Mouse (Mus musculus) stomach, embryonic 14.5 days (tissue): ENCODE measurements around the gene Rnf224. TPM values are rescaled to one million over a fixed set of nuclear protein-coding genes. Genes with fewer than 3 reads are reported as not detected.

Experiments
- ATAC-seq: fragments of 200-750 bp; cut with Nextera tagmentation; 2 replicates; pipeline ENCODE4 v1.8.0; 2017; ENCODE audit warnings: low read depth, moderate TSS enrichment; ENCODE audit not compliant: insufficient number of reproducible peaks, insufficient read depth, low FRiP score
- H3K27ac ChIP-seq: fragments of 300-500 bp; sonication (generic); 2 replicates; pipeline ENCODE4 v1.5.1; 2014; ENCODE audit warnings: mild to moderate bottlenecking, low read length, moderate library complexity, mixed read lengths
- H3K27me3 ChIP-seq: fragments of 300-500 bp; sonication (generic); 2 replicates; pipeline ENCODE4 v1.6.1; 2014; ENCODE audit warnings: low read length, control low read depth, mixed read lengths; ENCODE audit not compliant: control insufficient read depth, insufficient read depth
- H3K36me3 ChIP-seq: fragments of 300-500 bp; sonication (generic); 2 replicates; pipeline ENCODE4 v1.6.1; 2014; ENCODE audit warnings: mild to moderate bottlenecking, control low read depth, low read length, moderate library complexity, mixed read lengths; ENCODE audit not compliant: control insufficient read depth, insufficient read depth
- H3K4me1 ChIP-seq: fragments of 300-500 bp; sonication (generic); 2 replicates; pipeline ENCODE4 v1.6.1; 2014; ENCODE audit warnings: low read length, control low read depth, mixed read lengths; ENCODE audit not compliant: control insufficient read depth, insufficient read depth
- H3K4me2 ChIP-seq: fragments of 300-500 bp; sonication (generic); replicated peaks from 2 replicates; pipeline ENCODE4 v1.6.1; 2014; ENCODE audit warnings: low read depth, low read length, control low read depth
- H3K4me3 ChIP-seq: fragments of 300-500 bp; sonication (generic); 2 replicates; pipeline ENCODE4 v1.5.1; 2014; ENCODE audit warnings: low read depth, low read length, control low read depth
- H3K9ac ChIP-seq: fragments of 300-500 bp; sonication (generic); replicated peaks from 2 replicates; pipeline ENCODE4 v1.6.1; 2014; ENCODE audit warnings: low read depth, mild to moderate bottlenecking, control low read depth, low read length, moderate library complexity, mixed read lengths
- H3K9me3 ChIP-seq: fragments of 300-500 bp; sonication (generic); 2 replicates; pipeline ENCODE4 v1.6.1; 2016; ENCODE audit warnings: low read depth, low read length, control low read depth; ENCODE audit not compliant: control insufficient read depth
- WGBS: fragments of 180-500 bp; shearing (Covaris S2); extraction: QIAGEN DNeasy Blood & Tissue Kit; methylation state at CpG from one replicate; pipeline ENCODE4 v1.1.7; 2014; 5-methylcytosine and 5-hydroxymethylcytosine counted together
- polyA plus RNA-seq: library from polyadenylated mRNA; unstranded; fragments of >200 nt; fragmentation: Nextera tagmentation; extraction: Ambion mirVana; gene quantifications from 2 replicates; pipeline ENCODE4 v1.2.1, GENCODE M21; 2014

Rnf224 gene
- polyA plus RNA-seq, 1 experiment from 2014 or later, result not detected

GRCm38 (mm10) chr2:25267746-25268309, 31.2 kb upstream of the Rnf224 start:
- no peak for ATAC-seq
- Histone ChIP-seq H3K36me3 (peaks cover 13% of the 10 kb centered on the region; the same call in 1 of the 2 replicates), H3K4me1 (peaks cover 17% of the 10 kb centered on the region; the same call in 1 of the 2 replicates), H3K27ac (no peak overlapping the region), H3K27me3 (no peaks in the 10 kb centered on the region; the same call in none of the 2 replicates), H3K9me3 (no peaks in the 10 kb centered on the region), H3K4me3 (no peak overlapping the region), H3K9ac (no peak overlapping the region), H3K4me2 (no peak overlapping the region)
- WGBS, result 75% methylated on average over 4 of the region's 4 CpGs

- Histone ChIP-seq H3K4me1 (peaks cover 17% of the 10 kb centered on the region; the same call in 1 of the 2 replicates), H3K27ac (no peak overlapping the region; the same call in 1 of the 2 replicates), H3K36me3 (peaks cover 13% of the 10 kb centered on the region; the same call in 1 of the 2 replicates), H3K9me3 (no peaks in the 10 kb centered on the region), H3K27me3 (no peaks in the 10 kb centered on the region; the same call in none of the 2 replicates), H3K9ac (no peak overlapping the region), H3K4me2 (no peak overlapping the region), H3K4me3 (no peak overlapping the region)
- no peak for ATAC-seq
Measured at GRCm38 (mm10) chr2:25267241-25267640, 30.7 kb upstream of the Rnf224 start.

GRCm38 (mm10) chr2:25266720-25267119, 30.1 kb upstream of the Rnf224 start:
- Histone ChIP-seq H3K4me2 (peak overlapping the region; percentile 24; the same call in 1 of the 2 replicates), H3K27ac (peak overlapping the region; percentile 18; the same call in 1 of the 2 replicates), H3K27me3 (no peaks in the 10 kb centered on the region; the same call in none of the 2 replicates), H3K4me1 (peaks cover 17% of the 10 kb centered on the region; the same call in 1 of the 2 replicates), H3K4me3 (no peak overlapping the region), H3K36me3 (peaks cover 13% of the 10 kb centered on the region; the same call in 1 of the 2 replicates), H3K9ac (no peak overlapping the region; the same call in 1 of the 2 replicates), H3K9me3 (no peaks in the 10 kb centered on the region)
- 33% methylated on average over 2 of the region's 2 CpGs for WGBS
- no peak for ATAC-seq

- Histone ChIP-seq H3K36me3 (peaks cover 13% of the 10 kb centered on the region; the same call in 1 of the 2 replicates), H3K9me3 (no peaks in the 10 kb centered on the region), H3K4me1 (peaks cover 12% of the 10 kb centered on the region; the same call in 1 of the 2 replicates), H3K9ac (no peak overlapping the region; the same call in 1 of the 2 replicates), H3K4me2 (peak overlapping the region; percentile 24; the same call in 1 of the 2 replicates), H3K27me3 (no peaks in the 10 kb centered on the region; the same call in none of the 2 replicates), H3K4me3 (no peak overlapping the region), H3K27ac (peak overlapping the region; percentile 18; the same call in 1 of the 2 replicates)
- ATAC-seq, result no peak
- WGBS, result 57% methylated on average over 6 of the region's 6 CpGs
Measured at GRCm38 (mm10) chr2:25265897-25266656, 29.5 kb upstream of the Rnf224 start.

GRCm38 (mm10) chr2:25264851-25265250, 28.3 kb upstream of the Rnf224 start:
- ATAC-seq, result no peak
- Histone ChIP-seq H3K27ac (no peak overlapping the region), H3K27me3 (no peaks in the 10 kb centered on the region; the same call in none of the 2 replicates), H3K9me3 (no peaks in the 10 kb centered on the region), H3K4me2 (0 out of 2 replicates have a peak overlapping the region, but pooled peaks have one; percentile 10), H3K4me3 (no peak overlapping the region), H3K9ac (no peak overlapping the region), H3K4me1 (peaks cover 9% of the 10 kb centered on the region; the same call in 1 of the 2 replicates), H3K36me3 (peaks cover 2% of the 10 kb centered on the region; the same call in 1 of the 2 replicates)
- WGBS, result 70% methylated on average over 3 of the region's 3 CpGs

GRCm38 (mm10) chr2:25264286-25264660, 27.7 kb upstream of the Rnf224 start:
- H3K4me1 ChIP-seq, result peaks cover 9% of the 10 kb centered on the region; the same call in 1 of the 2 replicates
- H3K9me3 ChIP-seq, result no peaks in the 10 kb centered on the region
- no peak overlapping the region for H3K27ac ChIP-seq
- no peaks in the 10 kb centered on the region; the same call in none of the 2 replicates for H3K27me3 ChIP-seq
- no peaks in the 10 kb centered on the region; the same call in 1 of the 2 replicates for H3K36me3 ChIP-seq
- peak overlapping the region; percentile 99; the same call in 1 of the 2 replicates for H3K4me2 ChIP-seq
- H3K4me3 ChIP-seq, result no peak overlapping the region
- 76% methylated on average over 5 of the region's 5 CpGs for WGBS
- ATAC-seq, result no peak
- no peak overlapping the region for H3K9ac ChIP-seq

GRCm38 (mm10) chr2:25263623-25264285, 27.2 kb upstream of the Rnf224 start:
- 22% methylated on average over 12 of the region's 12 CpGs for WGBS
- no peaks in the 10 kb centered on the region for H3K9me3 ChIP-seq
- peak overlapping the region; percentile 23; the same call in 1 of the 2 replicates for H3K9ac ChIP-seq
- no peak for ATAC-seq
- H3K27me3 ChIP-seq, result no peaks in the 10 kb centered on the region; the same call in none of the 2 replicates
- no peak overlapping the region for H3K27ac ChIP-seq
- no peaks in the 10 kb centered on the region; the same call in 1 of the 2 replicates for H3K36me3 ChIP-seq
- H3K4me2 ChIP-seq, result peak overlapping the region; percentile 99
- peaks cover 9% of the 10 kb centered on the region; the same call in 1 of the 2 replicates for H3K4me1 ChIP-seq
- peak overlapping the region; percentile 50 for H3K4me3 ChIP-seq
